Mouse (Mus musculus): ENCODE measurements at regions not wholly inside any gene's neighbourhood (a gene's known extent, or its start where the extent isn't known, plus 50 kb on each side); places are given as distances from the start of the nearest gene placed in this dataset.

GRCm38 (mm10) chr9:43934691-43935064 is 108.5 kb upstream of the Thy1 start:
- Histone ChIP-seq H3K36me3 (ENCODE audit: control insufficient read depth, insufficient read depth, low read length) (no peaks in the 10 kb centered on the region), H3K4me1 (ENCODE audit: control insufficient read depth, insufficient read depth, low read length) (no peaks in the 10 kb centered on the region), H3K27ac (ENCODE audit: low read length) (no peak overlapping the region), H3K9me3 (ENCODE audit: control insufficient read depth, low read depth, low read length) (no peaks in the 10 kb centered on the region), H3K27me3 (ENCODE audit: control insufficient read depth, insufficient read depth, low read length) (no peaks in the 10 kb centered on the region), H3K4me2 (replicated peaks; ENCODE audit: low read depth, low read length) (no peak overlapping the region), H3K4me3 (ENCODE audit: low read depth, low read length) (no peak overlapping the region), H3K9ac (replicated peaks; ENCODE audit: low read depth, low read length) (no peak overlapping the region)
- WGBS: 7% methylated on average over 5 of the region's 5 CpGs
- 0 out of 2 replicates have a peak, but pooled peaks have one; percentile 33 for ATAC-seq (ENCODE audit: insufficient number of reproducible peaks, insufficient read depth, low FRiP score, low read depth)

- no peaks in the 10 kb centered on the region for H3K4me1 ChIP-seq (ENCODE audit: control insufficient read depth, insufficient read depth, low read length)
- no peak overlapping the region for H3K9ac ChIP-seq (replicated peaks; ENCODE audit: low read depth, low read length)
- WGBS: 70% methylated on average over 11 of the region's 11 CpGs
- no peaks in the 10 kb centered on the region for H3K9me3 ChIP-seq (ENCODE audit: control insufficient read depth, low read depth, low read length)
- no peaks in the 10 kb centered on the region for H3K27me3 ChIP-seq (ENCODE audit: control insufficient read depth, insufficient read depth, low read length)
- ATAC-seq (ENCODE audit: insufficient number of reproducible peaks, insufficient read depth, low FRiP score, low read depth): no peak
- H3K27ac ChIP-seq (ENCODE audit: low read length): no peak overlapping the region
- no peak overlapping the region for H3K4me2 ChIP-seq (replicated peaks; ENCODE audit: low read depth, low read length)
- H3K4me3 ChIP-seq (ENCODE audit: low read depth, low read length): no peak overlapping the region
- no peaks in the 10 kb centered on the region for H3K36me3 ChIP-seq (ENCODE audit: control insufficient read depth, insufficient read depth, low read length)
Measured at GRCm38 (mm10) chr9:43939336-43939735, 103.8 kb upstream of the Thy1 start.

- ATAC-seq (ENCODE audit: insufficient number of reproducible peaks, insufficient read depth, low FRiP score, low read depth): no peak
- Histone ChIP-seq H3K27me3 (ENCODE audit: control insufficient read depth, insufficient read depth, low read length) (no peaks in the 10 kb centered on the region), H3K4me1 (ENCODE audit: control insufficient read depth, insufficient read depth, low read length) (no peaks in the 10 kb centered on the region), H3K9ac (replicated peaks; ENCODE audit: low read depth, low read length) (no peak overlapping the region), H3K4me2 (replicated peaks; ENCODE audit: low read depth, low read length) (no peak overlapping the region), H3K4me3 (ENCODE audit: low read depth, low read length) (no peak overlapping the region), H3K36me3 (ENCODE audit: control insufficient read depth, insufficient read depth, low read length) (no peaks in the 10 kb centered on the region), H3K27ac (ENCODE audit: low read length) (no peak overlapping the region), H3K9me3 (ENCODE audit: control insufficient read depth, low read depth, low read length) (no peaks in the 10 kb centered on the region)
- WGBS: 82% methylated on average over 5 of the region's 5 CpGs
Measured at GRCm38 (mm10) chr9:43942147-43942546, 101.0 kb upstream of the Thy1 start.

GRCm38 (mm10) chr9:43943522-43943921 is 99.7 kb upstream of the Thy1 start:
- no peak for ATAC-seq (ENCODE audit: insufficient number of reproducible peaks, insufficient read depth, low FRiP score, low read depth)
- Histone ChIP-seq H3K36me3 (ENCODE audit: control insufficient read depth, insufficient read depth, low read length) (no peaks in the 10 kb centered on the region), H3K27ac (ENCODE audit: low read length) (no peak overlapping the region), H3K9ac (replicated peaks; ENCODE audit: low read depth, low read length) (no peak overlapping the region), H3K4me1 (ENCODE audit: control insufficient read depth, insufficient read depth, low read length) (no peaks in the 10 kb centered on the region), H3K27me3 (ENCODE audit: control insufficient read depth, insufficient read depth, low read length) (no peaks in the 10 kb centered on the region), H3K4me3 (ENCODE audit: low read depth, low read length) (no peak overlapping the region), H3K4me2 (replicated peaks; ENCODE audit: low read depth, low read length) (no peak overlapping the region), H3K9me3 (ENCODE audit: control insufficient read depth, low read depth, low read length) (no peaks in the 10 kb centered on the region)
- 40% methylated on average over 6 of the region's 6 CpGs for WGBS

- H3K27me3 ChIP-seq (ENCODE audit: control insufficient read depth, insufficient read depth, low read length): no peaks in the 10 kb centered on the region
- H3K36me3 ChIP-seq (ENCODE audit: control insufficient read depth, insufficient read depth, low read length): no peaks in the 10 kb centered on the region
- ATAC-seq (ENCODE audit: insufficient number of reproducible peaks, insufficient read depth, low FRiP score, low read depth): no peak
- no peak overlapping the region for H3K4me3 ChIP-seq (ENCODE audit: low read depth, low read length)
- H3K27ac ChIP-seq (ENCODE audit: low read length): no peak overlapping the region
- no peaks in the 10 kb centered on the region for H3K9me3 ChIP-seq (ENCODE audit: control insufficient read depth, low read depth, low read length)
- no peak overlapping the region for H3K4me2 ChIP-seq (replicated peaks; ENCODE audit: low read depth, low read length)
- H3K9ac ChIP-seq (replicated peaks; ENCODE audit: low read depth, low read length): no peak overlapping the region
- no peaks in the 10 kb centered on the region for H3K4me1 ChIP-seq (ENCODE audit: control insufficient read depth, insufficient read depth, low read length)
- WGBS: 66% methylated on average over 13 of the region's 13 CpGs
Measured at GRCm38 (mm10) chr9:43944816-43945741, 98.1 kb upstream of the Thy1 start.

GRCm38 (mm10) chr9:43945997-43946649 is 97.1 kb upstream of the Thy1 start:
- H3K36me3 ChIP-seq (ENCODE audit: control insufficient read depth, insufficient read depth, low read length): no peaks in the 10 kb centered on the region
- H3K4me2 ChIP-seq (replicated peaks; ENCODE audit: low read depth, low read length): no peak overlapping the region
- H3K9ac ChIP-seq (replicated peaks; ENCODE audit: low read depth, low read length): no peak overlapping the region
- ATAC-seq (ENCODE audit: insufficient number of reproducible peaks, insufficient read depth, low FRiP score, low read depth): no peak
- H3K4me3 ChIP-seq (ENCODE audit: low read depth, low read length): no peak overlapping the region
- no peaks in the 10 kb centered on the region for H3K4me1 ChIP-seq (ENCODE audit: control insufficient read depth, insufficient read depth, low read length)
- H3K9me3 ChIP-seq (ENCODE audit: control insufficient read depth, low read depth, low read length): no peaks in the 10 kb centered on the region
- no peak overlapping the region for H3K27ac ChIP-seq (ENCODE audit: low read length)
- WGBS: 89% methylated on average over 13 of the region's 13 CpGs
- H3K27me3 ChIP-seq (ENCODE audit: control insufficient read depth, insufficient read depth, low read length): no peaks in the 10 kb centered on the region

GRCm38 (mm10) chr9:43947089-43947488 is 96.1 kb upstream of the Thy1 start:
- Histone ChIP-seq H3K27ac (ENCODE audit: low read length) (no peak overlapping the region), H3K9ac (replicated peaks; ENCODE audit: low read depth, low read length) (no peak overlapping the region), H3K36me3 (ENCODE audit: control insufficient read depth, insufficient read depth, low read length) (no peaks in the 10 kb centered on the region), H3K27me3 (ENCODE audit: control insufficient read depth, insufficient read depth, low read length) (no peaks in the 10 kb centered on the region), H3K4me1 (ENCODE audit: control insufficient read depth, insufficient read depth, low read length) (no peaks in the 10 kb centered on the region), H3K4me2 (replicated peaks; ENCODE audit: low read depth, low read length) (no peak overlapping the region), H3K4me3 (ENCODE audit: low read depth, low read length) (no peak overlapping the region), H3K9me3 (ENCODE audit: control insufficient read depth, low read depth, low read length) (no peaks in the 10 kb centered on the region)
- ATAC-seq (ENCODE audit: insufficient number of reproducible peaks, insufficient read depth, low FRiP score, low read depth): no peak; the same call in 1 of the 2 replicates
- WGBS: 42% methylated on average over 5 of the region's 5 CpGs

- H3K9me3 ChIP-seq (ENCODE audit: control insufficient read depth, low read depth, low read length): no peaks in the 10 kb centered on the region
- ATAC-seq (ENCODE audit: insufficient number of reproducible peaks, insufficient read depth, low FRiP score, low read depth): no peak
- no peaks in the 10 kb centered on the region for H3K4me1 ChIP-seq (ENCODE audit: control insufficient read depth, insufficient read depth, low read length)
- no peak overlapping the region for H3K4me3 ChIP-seq (ENCODE audit: low read depth, low read length)
- no peak overlapping the region for H3K4me2 ChIP-seq (replicated peaks; ENCODE audit: low read depth, low read length)
- no peaks in the 10 kb centered on the region for H3K36me3 ChIP-seq (ENCODE audit: control insufficient read depth, insufficient read depth, low read length)
- H3K27me3 ChIP-seq (ENCODE audit: control insufficient read depth, insufficient read depth, low read length): no peaks in the 10 kb centered on the region
- no peak overlapping the region for H3K27ac ChIP-seq (ENCODE audit: low read length)
- H3K9ac ChIP-seq (replicated peaks; ENCODE audit: low read depth, low read length): no peak overlapping the region
- WGBS: 36% methylated on average over 11 of the region's 11 CpGs
Measured at GRCm38 (mm10) chr9:43947490-43948150, 95.6 kb upstream of the Thy1 start.
